Mouse (Mus musculus) granulocyte monocyte progenitor cell, adult 5-6 weeks (primary cell): ENCODE data around the gene Wapl. TPM values are rescaled to one million over a fixed set of nuclear protein-coding genes. Genes with fewer than 3 reads are reported as not detected.
A peak's percentile ranks its signal among the peaks of the same experiment; 100 is the strongest.

Source experiments
- ATAC-seq: replicated peaks from 2 replicates; pipeline ENCODE4 v1.8.0; 2016; ENCODE audit warnings: mild to moderate bottlenecking, moderate TSS enrichment, inconsistent platforms; ENCODE audit not compliant: poor library complexity, severe bottlenecking
- total RNA-seq, 2 experiments: library from RNA; stranded (forward) in 1 of 2; stranded (reverse) in 1 of 2; fragments of 200-712, 200-1000 nt in 1 of 2; fragments of >200 nt in 1 of 2; fragmentation: Nextera tagmentation in 1 of 2; gene quantifications; 2 replicates each; pipeline ENCODE4 v1.2.3; 2014 to 2017

Wapl gene
- total RNA-seq (2014; fragmentation: Nextera tagmentation) = 56.4 and 57.8 TPM in 2 replicates
- 101 and 111 TPM in 2 replicates for total RNA-seq (2017)

GRCm38 (mm10) chr14:34673395-34674228, at the start of gene Wapl:
Gene Wapl, plus strand, starts transcription at chr14:34673928.
- peak; percentile 94 for ATAC-seq

- no peak for ATAC-seq
These were observed 46.9 kb upstream of the Wapl start for GRCm38 (mm10) chr14:34626824-34627223.

- ATAC-seq = no peak
These were observed 40.8 kb upstream of the Wapl start for GRCm38 (mm10) chr14:34632722-34633448.

GRCm38 (mm10) chr14:34635192-34635591, 38.5 kb upstream of the Wapl start:
- no peak for ATAC-seq

GRCm38 (mm10) chr14:34635721-34636120, 38.0 kb upstream of the Wapl start:
- no peak for ATAC-seq

- ATAC-seq = no peak
These were observed 29.6 kb upstream of the Wapl start for GRCm38 (mm10) chr14:34644140-34644539.

- ATAC-seq = 0 out of 2 replicates have a peak, but pooled peaks have one; percentile 12
These were observed 25.8 kb upstream of the Wapl start for GRCm38 (mm10) chr14:34647870-34648475.

GRCm38 (mm10) chr14:34657131-34657530, 16.6 kb upstream of the Wapl start:
- no peak for ATAC-seq

- no peak for ATAC-seq
These were observed 13.4 kb upstream of the Wapl start for GRCm38 (mm10) chr14:34660351-34660787.

- ATAC-seq = peak; percentile 15; the same call in 1 of the 2 replicates
These were observed 12.7 kb upstream of the Wapl start for GRCm38 (mm10) chr14:34660788-34661591.

GRCm38 (mm10) chr14:34661621-34662477, 11.9 kb upstream of the Wapl start:
- peak; percentile 89 for ATAC-seq

GRCm38 (mm10) chr14:34662478-34662826, 11.3 kb upstream of the Wapl start:
- no peak for ATAC-seq

- ATAC-seq = no peak
These were observed 10.3 kb upstream of the Wapl start for GRCm38 (mm10) chr14:34663381-34663780.

GRCm38 (mm10) chr14:34669082-34669481, 4.6 kb upstream of the Wapl start:
- no peak for ATAC-seq

GRCm38 (mm10) chr14:34670256-34670655, 3.5 kb upstream of the Wapl start:
- no peak for ATAC-seq

- ATAC-seq = peak; percentile 49
These were observed 582 bp downstream of the Wapl start for GRCm38 (mm10) chr14:34674229-34674791.

GRCm38 (mm10) chr14:34674932-34675331, 1.2 kb downstream of the Wapl start:
- ATAC-seq = no peak

GRCm38 (mm10) chr14:34675347-34675865, 1.7 kb downstream of the Wapl start:
- no peak for ATAC-seq

GRCm38 (mm10) chr14:34680815-34681214, 7.1 kb downstream of the Wapl start:
- no peak for ATAC-seq
